Mouse (Mus musculus) neural tube, embryonic 14.5 days (tissue): ENCODE measurements around the gene Hmgb2. TPM values are rescaled to one million over a fixed set of nuclear protein-coding genes. Genes with fewer than 3 reads are reported as not detected.

ENCODE experiments used
- ATAC-seq: fragments of 200-750 bp; cut with Nextera tagmentation; 2 replicates; pipeline ENCODE4 v1.8.0; 2017; ENCODE audit warnings: low read depth, mild to moderate bottlenecking, moderate TSS enrichment, moderate library complexity
- H3K27ac ChIP-seq: fragments of 300-500 bp; sonication (generic); 2 replicates; pipeline ENCODE4 v1.5.1; 2014; ENCODE audit warnings: low read depth, mild to moderate bottlenecking, control low read depth, low read length, moderate library complexity, mixed read lengths
- H3K27me3 ChIP-seq: fragments of 300-500 bp; sonication (generic); 2 replicates; pipeline ENCODE4 v1.6.1; 2014; ENCODE audit warnings: low read length; ENCODE audit not compliant: control insufficient read depth, insufficient read depth
- H3K36me3 ChIP-seq: fragments of 300-500 bp; sonication (generic); 2 replicates; pipeline ENCODE4 v1.6.1; 2014; ENCODE audit warnings: low read length, mixed read lengths; ENCODE audit not compliant: control insufficient read depth, insufficient read depth
- H3K4me1 ChIP-seq: fragments of 300-500 bp; sonication (generic); 2 replicates; pipeline ENCODE4 v1.6.1; 2014; ENCODE audit warnings: low read length; ENCODE audit not compliant: control insufficient read depth, insufficient read depth
- H3K4me2 ChIP-seq: fragments of 300-500 bp; sonication (generic); 2 replicates; pipeline ENCODE4 v1.6.1; 2014; ENCODE audit warnings: mild to moderate bottlenecking, low read depth, low read length, control low read depth
- H3K4me3 ChIP-seq: fragments of 300-500 bp; sonication (generic); 2 replicates; pipeline ENCODE4 v1.5.1; 2014; ENCODE audit warnings: low read depth, low read length, control low read depth, mixed read lengths
- H3K9ac ChIP-seq: fragments of 300-500 bp; sonication (generic); replicated peaks from 2 replicates; pipeline ENCODE4 v1.6.1; 2014; ENCODE audit warnings: low read depth, mild to moderate bottlenecking, control low read depth, low read length, mixed read lengths
- H3K9me3 ChIP-seq: fragments of 300-500 bp; sonication (generic); 2 replicates; pipeline ENCODE4 v1.6.1; 2016; ENCODE audit warnings: low read length; ENCODE audit not compliant: control insufficient read depth
- WGBS: fragments of 180-500 bp; shearing (Covaris S2); extraction: QIAGEN DNeasy Blood & Tissue Kit; methylation state at CpG from one replicate; pipeline ENCODE4 v1.1.7; 2014; 5-methylcytosine and 5-hydroxymethylcytosine counted together
- polyA plus RNA-seq: library from polyadenylated mRNA; unstranded; fragments of >200 nt; fragmentation: Nextera tagmentation; extraction: Ambion mirVana; gene quantifications from 2 replicates; pipeline ENCODE4 v1.2.1, GENCODE M21; 2014

The Hmgb2 gene
- polyA plus RNA-seq, 1 experiment from 2014 or later, result 24.7 TPM

GRCm38 (mm10) chr8:57563726-57564125, 52.0 kb downstream of the Hmgb2 start:
- WGBS, result 90% methylated on average over 15 of the region's 15 CpGs
- no peaks in the 10 kb centered on the region for H3K27me3 ChIP-seq
- no peak overlapping the region for H3K9ac ChIP-seq
- H3K4me2 ChIP-seq, result no peak overlapping the region
- peaks cover 8% of the 10 kb centered on the region; the same call in 1 of the 2 replicates for H3K4me1 ChIP-seq
- H3K36me3 ChIP-seq, result no peaks in the 10 kb centered on the region
- no peaks in the 10 kb centered on the region for H3K9me3 ChIP-seq
- no peak overlapping the region for H3K27ac ChIP-seq
- no peak overlapping the region for H3K4me3 ChIP-seq
- ATAC-seq, result no peak

GRCm38 (mm10) chr8:57565039-57565438, 53.3 kb downstream of the Hmgb2 start:
- 81% methylated on average over 6 of the region's 6 CpGs for WGBS
- H3K27ac ChIP-seq, result no peak overlapping the region
- no peak overlapping the region for H3K4me2 ChIP-seq
- no peaks in the 10 kb centered on the region for H3K27me3 ChIP-seq
- no peak overlapping the region for H3K9ac ChIP-seq
- no peaks in the 10 kb centered on the region for H3K36me3 ChIP-seq
- peaks cover 12% of the 10 kb centered on the region; the same call in 1 of the 2 replicates for H3K4me1 ChIP-seq
- no peak for ATAC-seq
- H3K9me3 ChIP-seq, result no peaks in the 10 kb centered on the region
- H3K4me3 ChIP-seq, result no peak overlapping the region

Other genes starting within 250 kb of the Hmgb2 start
- gene Hand2, start 190.9 kb upstream of the Hmgb2 start, polyA plus RNA-seq, result not detected in 2 replicates
- 6.2 and 10.9 TPM in 2 replicates for gene Scrg1, start 56.0 kb upstream of the Hmgb2 start, polyA plus RNA-seq
- 25.5 and 32.1 TPM in 2 replicates for gene Sap30, start 24.0 kb upstream of the Hmgb2 start, polyA plus RNA-seq
- gene Galnt7, start 141.1 kb downstream of the Hmgb2 start, polyA plus RNA-seq, result 14.7 and 15.0 TPM in 2 replicates